Mouse (Mus musculus) neural tube, embryonic 14.5 days (tissue): ENCODE data around the gene Tor4a. TPM values are rescaled to one million over a fixed set of nuclear protein-coding genes. Genes with fewer than 3 reads are reported as not detected.

Experiments
- ATAC-seq: fragments of 200-750 bp; cut with Nextera tagmentation; 2 replicates; pipeline ENCODE4 v1.8.0; 2017; ENCODE audit warnings: low read depth, mild to moderate bottlenecking, moderate TSS enrichment, moderate library complexity
- H3K27ac ChIP-seq: fragments of 300-500 bp; sonication (generic); 2 replicates; pipeline ENCODE4 v1.5.1; 2014; ENCODE audit warnings: low read depth, mild to moderate bottlenecking, control low read depth, low read length, moderate library complexity, mixed read lengths
- H3K27me3 ChIP-seq: fragments of 300-500 bp; sonication (generic); 2 replicates; pipeline ENCODE4 v1.6.1; 2014; ENCODE audit warnings: low read length; ENCODE audit not compliant: control insufficient read depth, insufficient read depth
- H3K36me3 ChIP-seq: fragments of 300-500 bp; sonication (generic); 2 replicates; pipeline ENCODE4 v1.6.1; 2014; ENCODE audit warnings: low read length, mixed read lengths; ENCODE audit not compliant: control insufficient read depth, insufficient read depth
- H3K4me1 ChIP-seq: fragments of 300-500 bp; sonication (generic); 2 replicates; pipeline ENCODE4 v1.6.1; 2014; ENCODE audit warnings: low read length; ENCODE audit not compliant: control insufficient read depth, insufficient read depth
- H3K4me2 ChIP-seq: fragments of 300-500 bp; sonication (generic); 2 replicates; pipeline ENCODE4 v1.6.1; 2014; ENCODE audit warnings: mild to moderate bottlenecking, low read depth, low read length, control low read depth
- H3K4me3 ChIP-seq: fragments of 300-500 bp; sonication (generic); 2 replicates; pipeline ENCODE4 v1.5.1; 2014; ENCODE audit warnings: low read depth, low read length, control low read depth, mixed read lengths
- H3K9ac ChIP-seq: fragments of 300-500 bp; sonication (generic); replicated peaks from 2 replicates; pipeline ENCODE4 v1.6.1; 2014; ENCODE audit warnings: low read depth, mild to moderate bottlenecking, control low read depth, low read length, mixed read lengths
- H3K9me3 ChIP-seq: fragments of 300-500 bp; sonication (generic); 2 replicates; pipeline ENCODE4 v1.6.1; 2016; ENCODE audit warnings: low read length; ENCODE audit not compliant: control insufficient read depth
- WGBS: fragments of 180-500 bp; shearing (Covaris S2); extraction: QIAGEN DNeasy Blood & Tissue Kit; methylation state at CpG from one replicate; pipeline ENCODE4 v1.1.7; 2014; 5-methylcytosine and 5-hydroxymethylcytosine counted together
- polyA plus RNA-seq: library from polyadenylated mRNA; unstranded; fragments of >200 nt; fragmentation: Nextera tagmentation; extraction: Ambion mirVana; gene quantifications from 2 replicates; pipeline ENCODE4 v1.2.1, GENCODE M21; 2014

Tor4a gene
- polyA plus RNA-seq, 1 experiment from 2014 or later = 0.88 TPM

DNA sequence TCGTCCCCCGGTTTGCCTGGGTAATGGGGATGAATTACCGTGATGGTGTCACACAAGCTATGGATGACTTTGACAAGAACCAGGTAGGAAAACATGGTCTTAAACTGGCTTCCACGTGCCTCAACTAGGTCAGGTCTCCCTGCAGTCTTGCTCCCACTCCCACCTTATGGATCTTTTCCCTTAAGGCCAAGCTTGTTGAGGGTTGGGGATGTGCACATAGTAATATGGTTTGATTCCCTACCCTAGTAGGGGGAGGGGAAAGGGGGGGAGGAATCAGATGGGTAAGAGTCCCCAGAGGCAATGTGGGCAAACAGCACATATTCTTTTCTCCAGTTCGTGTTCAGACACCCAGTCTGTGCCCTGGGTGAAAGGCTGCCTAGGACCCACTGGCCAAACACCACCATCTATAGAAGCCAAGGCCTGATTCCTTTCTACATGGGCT, 24.7 kb upstream of the Tor4a start:
- H3K27me3 ChIP-seq = no peaks in the 10 kb centered on the region
- 75% methylated on average over 5 of the region's 5 CpGs for WGBS
- no peaks in the 10 kb centered on the region for H3K9me3 ChIP-seq
- no peaks in the 10 kb centered on the region for H3K36me3 ChIP-seq
- H3K4me3 ChIP-seq = no peak overlapping the region
- no peak overlapping the region for H3K9ac ChIP-seq
- no peak for ATAC-seq
- no peak overlapping the region for H3K27ac ChIP-seq
- peaks cover 7% of the 10 kb centered on the region; the same call in 1 of the 2 replicates for H3K4me1 ChIP-seq
- H3K4me2 ChIP-seq = no peak overlapping the region

GRCm38 (mm10) chr2:25218445-25218844, 21.8 kb upstream of the Tor4a start, which contains the start of gene Fam166a:
Gene Fam166a (plus strand): TSS chr2:25218745.
- no peak for ATAC-seq
- H3K9ac ChIP-seq = no peak within 1 kb of the TSS

DNA sequence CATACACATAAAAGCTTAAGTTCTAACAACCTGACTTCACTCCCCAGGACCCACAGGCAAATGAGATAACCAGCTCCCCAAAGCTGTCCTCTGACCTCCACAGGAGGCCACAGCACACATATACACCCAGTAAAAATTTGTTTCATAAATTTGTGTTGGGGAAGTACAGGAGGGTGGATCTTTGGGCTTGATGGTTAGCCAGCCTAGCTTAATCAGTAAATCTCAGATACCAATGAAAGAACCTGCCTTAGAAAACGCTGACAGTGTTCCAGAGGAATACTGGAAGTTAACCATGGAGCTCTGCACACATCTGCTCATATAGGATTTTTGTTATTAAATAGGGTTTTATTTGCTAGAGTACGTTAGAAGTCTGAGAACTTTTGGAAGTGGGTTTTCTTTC, 21.0 kb upstream of the Tor4a start:
- H3K4me2 ChIP-seq = no peak overlapping the region
- H3K4me1 ChIP-seq = no peaks in the 10 kb centered on the region
- no peak for ATAC-seq
- H3K4me3 ChIP-seq = no peak overlapping the region
- no peaks in the 10 kb centered on the region for H3K36me3 ChIP-seq
- 65% methylated on average over 2 of the region's 2 CpGs for WGBS
- no peaks in the 10 kb centered on the region for H3K9me3 ChIP-seq
- H3K27me3 ChIP-seq = no peaks in the 10 kb centered on the region
- no peak overlapping the region for H3K27ac ChIP-seq
- H3K9ac ChIP-seq = no peak overlapping the region

More at GRCm38 (mm10) chr2:25218445-25218844, 21.8 kb upstream of the Tor4a start, which contains the start of gene Fam166a:
- Histone ChIP-seq H3K4me1 (peaks cover 3% of the 10 kb centered on the region; the same call in 1 of the 2 replicates), H3K36me3 (no peaks in the 10 kb centered on the region), H3K4me2 (no peak within 1 kb of the TSS), H3K27ac (no peak within 1 kb of the TSS), H3K4me3 (no peak within 1 kb of the TSS), H3K27me3 (no peaks in the 10 kb centered on the region), H3K9me3 (no peaks in the 10 kb centered on the region)

DNA sequence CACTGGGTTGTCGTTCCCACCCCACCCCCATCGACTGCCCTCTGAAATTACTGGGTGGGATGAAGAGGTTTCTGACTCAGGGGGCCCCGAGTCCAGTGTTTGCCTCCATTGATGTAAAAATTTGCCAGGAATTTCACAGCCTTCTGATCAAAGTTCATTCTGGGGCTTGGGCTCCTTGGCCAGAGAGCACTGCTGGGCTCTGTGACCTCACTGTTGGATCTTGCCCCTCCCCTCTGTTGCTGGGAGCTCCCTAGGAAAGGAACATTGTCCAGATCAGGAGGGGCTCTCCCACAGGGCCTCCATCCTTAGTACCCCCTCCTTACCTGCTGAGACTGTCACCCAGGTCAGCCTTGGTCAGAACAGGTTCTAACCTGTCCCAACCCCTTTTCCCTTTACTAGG, 17.8 kb upstream of the Tor4a start, which contains the start of gene Stpg3:
TSS of gene Stpg3 (minus strand) at position 194 of the 400 bp plus-strand sequence.
- H3K4me1 ChIP-seq = peaks cover 10% of the 10 kb centered on the region
- WGBS = 82% methylated on average over 3 of the region's 3 CpGs
- H3K4me2 ChIP-seq = no peak within 1 kb of the TSS
- H3K27ac ChIP-seq = no peak within 1 kb of the TSS
- H3K27me3 ChIP-seq = no peaks in the 10 kb centered on the region
- no peak for ATAC-seq
- no peaks in the 10 kb centered on the region for H3K9me3 ChIP-seq
- no peaks in the 10 kb centered on the region for H3K36me3 ChIP-seq
- H3K9ac ChIP-seq = no peak within 1 kb of the TSS
- no peak within 1 kb of the TSS for H3K4me3 ChIP-seq

DNA sequence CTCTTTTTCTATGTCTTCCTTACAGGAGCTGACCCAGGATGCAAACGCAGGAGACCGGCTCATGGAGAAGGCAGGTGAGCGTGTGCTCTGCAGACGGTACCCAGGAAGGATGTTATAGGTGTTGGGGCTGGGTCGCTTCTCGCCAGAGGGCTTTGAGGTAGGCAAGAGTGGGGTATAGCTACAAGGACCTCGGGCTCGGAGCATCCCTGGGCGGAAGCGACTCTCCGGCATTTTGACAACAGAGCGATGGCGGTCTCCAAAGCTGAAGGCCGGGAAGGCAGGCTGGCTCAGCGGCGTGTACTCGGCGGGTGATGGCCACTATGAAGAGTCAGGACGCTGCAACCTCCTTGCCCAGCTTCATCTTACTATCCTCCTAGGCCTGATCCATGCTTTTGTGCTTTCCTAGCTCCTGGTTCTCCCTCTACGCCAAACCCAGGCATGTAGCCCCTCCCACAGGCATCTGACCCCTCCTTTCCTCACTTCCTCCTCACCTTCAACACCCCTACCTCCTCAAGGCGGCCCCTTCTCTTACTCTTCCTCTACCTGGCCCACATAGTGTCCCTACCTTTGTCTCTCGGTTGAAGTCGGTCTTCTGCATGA, 16.7 kb upstream of the Tor4a start:
- WGBS = 69% methylated on average over 23 of the region's 23 CpGs

GRCm38 (mm10) chr2:25211121-25211670, 14.5 kb upstream of the Tor4a start, which contains the start of gene Nelfb:
Gene Nelfb (minus strand): TSS chr2:25211489.
- H3K9me3 ChIP-seq = no peaks in the 10 kb centered on the region
- peaks cover 20% of the 10 kb centered on the region for H3K4me1 ChIP-seq
- H3K27me3 ChIP-seq = no peaks in the 10 kb centered on the region
- H3K9ac ChIP-seq = peak within 1 kb of the TSS; percentile 90
- peak within 1 kb of the TSS; percentile 92 for H3K4me2 ChIP-seq
- H3K36me3 ChIP-seq = 0 out of 2 replicates have a peak, but pooled peaks cover 12% of the 10 kb centered on the region
- ATAC-seq = peak; percentile 93
- WGBS = under 1% methylated on average over 44 of the region's 44 CpGs
- H3K27ac ChIP-seq = peak within 1 kb of the TSS; percentile 85
- H3K4me3 ChIP-seq = peak within 1 kb of the TSS; percentile 87

More for the DNA sequence above, 16.7 kb upstream of the Tor4a start:
- Histone ChIP-seq H3K4me1 (peaks cover 18% of the 10 kb centered on the region), H3K36me3 (0 out of 2 replicates have a peak, but pooled peaks cover 5% of the 10 kb centered on the region), H3K9ac (no peak overlapping the region), H3K4me3 (no peak overlapping the region), H3K27me3 (no peaks in the 10 kb centered on the region), H3K27ac (no peak overlapping the region), H3K4me2 (no peak overlapping the region), H3K9me3 (no peaks in the 10 kb centered on the region)
- ATAC-seq = no peak

DNA sequence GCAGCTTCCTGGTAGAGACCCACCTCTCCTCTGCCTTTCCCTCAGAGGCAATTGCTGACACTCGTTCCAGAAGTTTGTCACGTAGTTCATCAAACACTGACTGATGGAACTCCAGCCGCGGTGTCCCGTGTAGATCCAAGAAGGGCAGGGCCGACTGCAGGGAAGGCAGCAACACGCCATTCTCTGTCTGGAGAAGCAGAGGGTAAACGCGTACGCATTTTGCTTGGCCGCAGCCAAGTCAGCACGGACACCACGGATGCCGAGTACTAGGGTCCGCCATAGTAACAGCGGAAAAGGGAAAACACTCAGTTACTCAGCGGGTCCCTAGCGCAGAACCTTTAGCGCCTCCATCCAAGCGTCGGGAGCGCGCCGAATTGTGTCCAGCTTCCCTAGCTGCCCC, 14.0 kb upstream of the Tor4a start:
- H3K4me1 ChIP-seq = peaks cover 20% of the 10 kb centered on the region

GRCm38 (mm10) chr2:25207593-25207992, 10.9 kb upstream of the Tor4a start:
- no peak for ATAC-seq
- H3K4me3 ChIP-seq = no peak overlapping the region
- H3K27me3 ChIP-seq = no peaks in the 10 kb centered on the region
- H3K9me3 ChIP-seq = no peaks in the 10 kb centered on the region
- peaks cover 41% of the 10 kb centered on the region for H3K36me3 ChIP-seq
- H3K4me1 ChIP-seq = peaks cover 20% of the 10 kb centered on the region
- H3K9ac ChIP-seq = no peak overlapping the region
- 75% methylated on average over 1 of the region's 1 CpGs for WGBS
- no peak overlapping the region for H3K4me2 ChIP-seq
- H3K27ac ChIP-seq = no peak overlapping the region

More for the DNA sequence above, 14.0 kb upstream of the Tor4a start:
- peak overlapping the region; percentile 87 for H3K4me3 ChIP-seq
- H3K27ac ChIP-seq = peak overlapping the region; percentile 85
- H3K27me3 ChIP-seq = no peaks in the 10 kb centered on the region
- peak overlapping the region; percentile 92 for H3K4me2 ChIP-seq
- peaks cover 16% of the 10 kb centered on the region; the same call in 1 of the 2 replicates for H3K36me3 ChIP-seq
- WGBS = under 1% methylated on average over 24 of the region's 24 CpGs
- H3K9ac ChIP-seq = peak overlapping the region; percentile 90
- no peaks in the 10 kb centered on the region for H3K9me3 ChIP-seq
- peak; percentile 36; the same call in 1 of the 2 replicates for ATAC-seq

- 65% methylated on average over 4 of the region's 4 CpGs for WGBS
- H3K9ac ChIP-seq = no peak overlapping the region
- H3K9me3 ChIP-seq = no peaks in the 10 kb centered on the region
- peak; percentile 38; the same call in 1 of the 2 replicates for ATAC-seq
- peaks cover 71% of the 10 kb centered on the region for H3K36me3 ChIP-seq
- H3K4me1 ChIP-seq = peaks cover 4% of the 10 kb centered on the region; the same call in 1 of the 2 replicates
- H3K4me3 ChIP-seq = no peak overlapping the region
- H3K27me3 ChIP-seq = no peaks in the 10 kb centered on the region
- no peak overlapping the region for H3K4me2 ChIP-seq
- H3K27ac ChIP-seq = no peak overlapping the region
Observed at GRCm38 (mm10) chr2:25203631-25204214, 7.0 kb upstream of the Tor4a start.
